Mouse (Mus musculus): ENCODE data around the gene Cmss1.

- TF ChIP-seq CTCF (IDR thresholded peaks at IDR 0.05; ENCODE audit: control insufficient read depth, insufficient read depth, low read length) (no peak), POLR2A (IDR thresholded peaks at IDR 0.05; ENCODE audit: borderline replicate concordance, control insufficient read depth, low read depth, low read length) (no peak)
Measured at GRCm38 (mm10) chr16:57312130-57312529, 294.5 kb downstream of the Cmss1 start.

Data from bone marrow, adult 2 months (tissue).